Mouse (Mus musculus) MEL (cell line): Measurements from ENCODE around the gene Fgfr2.

Experiments
- CHD2 ChIP-seq: IDR thresholded peaks from 2 replicates; pipeline ENCODE4 v1.6.1; 2011; ENCODE audit warnings: low read length, improper control_type of control experiment
- CTCF ChIP-seq, 3 experiments: IDR thresholded peaks in 2 of 3; conservative IDR thresholded peaks in 1 of 3; 2 replicates each; pipeline ENCODE4 v1.5.1; 2011 to 2012; ENCODE audit warnings: low read length in 3 of 3, low read depth in 2 of 3, mild to moderate bottlenecking in 2 of 3, improper control_type of control experiment in 1 of 3, inconsistent platforms in 1 of 3, mixed read lengths in 1 of 3, moderate library complexity in 1 of 3; ENCODE audit not compliant: control insufficient read depth in 1 of 3, insufficient read depth in 1 of 3, poor library complexity in 1 of 3, severe bottlenecking in 1 of 3
- EP300 ChIP-seq, 2 experiments: IDR thresholded peaks; 2 replicates each; pipeline ENCODE4 v1.6.1; 2011; ENCODE audit warnings: improper control_type of control experiment in 2 of 2, low read length in 2 of 2, low read depth in 1 of 2, mild to moderate bottlenecking in 1 of 2
- GATA1 ChIP-seq: IDR thresholded peaks from 2 replicates; pipeline ENCODE4 v1.6.1; 2011; ENCODE audit warnings: low read depth, low read length, improper control_type of control experiment
- MAFK ChIP-seq: IDR thresholded peaks from 2 replicates; pipeline ENCODE4 v1.6.1; 2011; ENCODE audit warnings: low read depth, mild to moderate bottlenecking, low read length, improper control_type of control experiment, borderline replicate concordance
- POLR2A ChIP-seq, 2 experiments: IDR thresholded peaks; 2 replicates each; pipeline ENCODE4 v1.6.1; 2011 to 2012; ENCODE audit warnings: low read length in 2 of 2, mild to moderate bottlenecking in 2 of 2, control low read depth in 1 of 2, improper control_type of control experiment in 1 of 2, low read depth in 1 of 2, moderate library complexity in 1 of 2; ENCODE audit not compliant: control insufficient read depth in 1 of 2, insufficient read depth in 1 of 2, poor library complexity in 1 of 2
- SIN3A ChIP-seq: IDR thresholded peaks from 2 replicates; pipeline ENCODE4 v1.6.1; 2012; ENCODE audit warnings: low read length, improper control_type of control experiment, inconsistent platforms
- TAL1 ChIP-seq: IDR thresholded peaks from 2 replicates; pipeline ENCODE4 v1.6.1; 2012; ENCODE audit warnings: mild to moderate bottlenecking, inconsistent platforms, low read length, moderate library complexity, mixed read lengths
- USF2 ChIP-seq, 2 experiments: IDR thresholded peaks; 2 replicates each; pipeline ENCODE4 v1.6.1; 2011 to 2012; ENCODE audit warnings: improper control_type of control experiment in 2 of 2, low read length in 2 of 2, borderline replicate concordance in 1 of 2, inconsistent platforms in 1 of 2, low read depth in 1 of 2, mild to moderate bottlenecking in 1 of 2; ENCODE audit not compliant: insufficient read depth in 1 of 2

- TF ChIP-seq CTCF (IDR thresholded peaks at IDR 0.05 in 2 of 3, conservative IDR thresholded peaks at IDR 0.05 in 1 of 3; ENCODE audit: control insufficient read depth in 1 of 3, insufficient read depth in 1 of 3, low read depth in 2 of 3, low read length in 3 of 3, poor library complexity in 1 of 3, severe bottlenecking in 1 of 3) (no peak), SIN3A (no peak), EP300 (IDR thresholded peaks at IDR 0.05; ENCODE audit: low read depth in 1 of 2, low read length in 2 of 2) (no peak), GATA1 (no peak), USF2 (IDR thresholded peaks at IDR 0.05; ENCODE audit: borderline replicate concordance in 1 of 2, insufficient read depth in 1 of 2, low read depth in 1 of 2, low read length in 2 of 2) (no peak), MAFK (no peak), TAL1 (no peak), CHD2 (no peak), POLR2A (IDR thresholded peaks at IDR 0.05; ENCODE audit: control insufficient read depth in 1 of 2, insufficient read depth in 1 of 2, low read depth in 1 of 2, low read length in 2 of 2, poor library complexity in 1 of 2) (no peak)
Measured at GRCm38 (mm10) chr7:131778271-131778985, 1344.7 kb downstream of the Fgfr2 start.
